Mouse (Mus musculus): Measurements from ENCODE around the gene Insl3.
"Not testable (repeated sequence)": the region's sequence is repeated elsewhere in the genome, so short reads cannot be mapped to it uniquely, and the experiment has no call there.

The Insl3 gene

GRCm38 (mm10) chr8:71709134-71709799 lies 20.3 kb downstream of the Insl3 start:
- DNase-seq (ENCODE audit: low spot score in 2 of 2): no peak

- peak; percentile 79 to 91 for DNase-seq (ENCODE audit: low spot score in 2 of 2)
Measured at GRCm38 (mm10) chr8:71709800-71710446, 20.9 kb downstream of the Insl3 start.

- DNase-seq (ENCODE audit: low spot score in 2 of 2): no peak
Measured at GRCm38 (mm10) chr8:71711574-71711973, 22.6 kb downstream of the Insl3 start.

GRCm38 (mm10) chr8:71715531-71715930 lies 26.5 kb downstream of the Insl3 start:
- DNase-seq (ENCODE audit: low spot score in 2 of 2): no peak

GRCm38 (mm10) chr8:71716561-71717053 lies 27.6 kb downstream of the Insl3 start:
- DNase-seq (ENCODE audit: low spot score in 2 of 2): no peak

DNA sequence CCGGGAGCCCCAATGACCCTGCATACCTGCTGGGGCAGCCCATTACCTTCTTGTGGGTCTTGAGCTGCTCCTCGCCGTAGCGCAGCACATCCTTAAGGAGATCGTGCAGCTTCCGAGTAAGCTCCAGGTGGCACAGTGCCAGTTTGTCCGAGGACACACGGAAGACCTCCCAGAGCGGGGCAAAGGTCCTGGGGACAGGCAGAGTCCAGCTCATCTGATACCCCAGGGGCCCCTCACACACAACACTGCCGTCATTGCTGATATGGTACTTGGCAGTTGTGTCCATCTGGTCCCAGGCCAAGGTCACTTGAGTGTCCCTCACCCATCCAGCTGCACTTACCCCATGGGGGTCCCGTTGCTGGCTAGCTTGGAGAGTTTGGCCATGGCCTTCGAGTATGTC lies 28.1 kb downstream of the Insl3 start:
- DNase-seq (ENCODE audit: low spot score in 2 of 2): no peak

GRCm38 (mm10) chr8:71718252-71718651 lies 29.2 kb downstream of the Insl3 start:
- DNase-seq (ENCODE audit: low spot score in 2 of 2): no peak

- no peak for DNase-seq (ENCODE audit: low spot score in 2 of 2)
Measured at GRCm38 (mm10) chr8:71719218-71719617, 30.2 kb downstream of the Insl3 start.

DNA sequence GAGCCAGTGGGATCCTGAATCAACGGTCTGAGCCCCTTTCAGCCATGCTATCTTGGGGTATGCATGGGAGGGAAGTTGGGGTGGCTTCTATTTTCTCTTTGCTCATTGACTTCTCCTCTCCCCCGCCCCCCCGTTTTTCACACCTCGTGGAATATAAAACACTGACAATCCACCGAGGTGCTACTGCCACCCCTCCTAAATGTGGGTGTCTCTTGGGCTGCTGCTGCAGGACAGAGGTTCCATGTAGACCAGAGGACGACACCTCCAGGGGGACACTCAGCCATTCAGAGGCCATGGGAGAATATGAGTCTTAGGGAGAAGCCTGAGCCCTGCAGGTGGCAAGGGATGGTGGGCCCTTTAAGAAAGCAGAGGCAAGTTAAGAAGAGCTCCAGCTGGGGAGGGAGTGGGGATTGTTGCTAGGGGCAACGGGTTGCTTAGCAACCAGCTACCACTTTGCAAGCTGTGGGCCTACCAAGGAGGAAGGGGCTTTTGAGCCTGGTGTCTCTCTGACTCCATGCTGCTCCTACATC lies 31.0 kb downstream of the Insl3 start:
- DNase-seq (ENCODE audit: low spot score in 2 of 2): peak; percentile 80 to 87

DNA sequence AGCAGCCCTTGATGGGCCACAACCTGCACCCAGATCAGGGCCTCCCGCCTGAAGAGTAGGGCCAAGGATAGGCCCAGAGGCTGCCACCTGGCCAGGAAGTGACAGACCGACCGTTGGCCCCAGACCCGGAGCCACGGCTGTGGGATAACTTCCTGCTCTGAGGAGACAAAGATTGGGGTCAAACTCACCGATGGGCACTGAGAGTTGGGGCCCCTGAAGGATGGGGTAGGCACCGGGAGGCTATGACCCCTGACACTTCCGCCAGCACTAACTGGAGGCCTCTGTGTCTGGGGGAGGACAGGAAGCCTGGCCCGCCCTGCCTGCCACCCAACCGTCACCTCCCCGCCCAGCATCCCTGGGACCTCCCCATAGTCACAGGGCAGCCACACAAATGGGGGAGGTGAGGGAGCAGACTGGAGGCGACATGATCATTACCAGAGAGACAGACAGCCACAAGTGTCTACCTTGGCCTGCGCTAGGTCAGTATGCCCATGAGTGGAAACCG lies 34.1 kb downstream of the Insl3 start:
- DNase-seq (ENCODE audit: low spot score in 2 of 2): no peak

GRCm38 (mm10) chr8:71724389-71724788 lies 35.4 kb downstream of the Insl3 start:
- no peak for DNase-seq (ENCODE audit: low spot score in 2 of 2)

DNA sequence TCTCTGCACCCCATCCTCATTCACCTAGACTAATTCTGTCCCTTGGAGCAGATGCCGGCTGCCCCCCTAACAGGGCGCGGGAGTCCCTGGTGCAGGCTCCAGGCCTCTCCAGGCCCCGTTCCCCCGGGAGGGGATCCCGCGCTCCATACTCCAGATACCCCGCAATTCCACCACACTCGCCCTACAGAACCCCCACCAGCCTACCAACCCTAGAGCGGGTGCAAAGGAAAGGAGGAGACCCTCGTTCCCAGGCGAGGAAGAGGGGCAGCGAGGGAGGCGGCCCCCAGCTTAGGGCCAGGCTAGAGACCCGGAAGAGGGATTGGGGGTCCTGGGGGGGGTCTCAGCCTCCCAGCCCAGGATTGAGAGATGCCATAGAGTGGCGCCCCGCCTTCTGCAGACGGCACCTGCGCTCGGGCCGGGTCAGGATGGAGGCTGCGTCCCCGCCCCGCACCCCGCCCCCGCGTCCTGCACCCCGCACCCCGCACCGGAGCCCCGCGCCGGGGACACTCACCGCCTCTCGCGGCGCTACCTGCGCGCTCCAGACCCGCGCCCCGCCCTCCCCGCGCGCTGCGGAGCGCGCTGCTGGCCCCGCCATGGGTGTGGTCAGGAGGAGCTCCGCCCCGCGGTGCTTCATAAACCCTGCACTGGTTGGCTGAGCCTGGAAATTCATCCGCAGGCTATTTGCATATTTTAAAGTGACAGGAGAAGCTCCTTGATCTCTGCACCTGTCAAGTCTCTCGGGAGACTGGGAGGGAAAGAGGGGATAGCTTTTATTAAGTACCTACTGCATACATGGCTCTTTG lies 36.3 kb downstream of the Insl3 start, which contains the start of gene Fcho1:
Gene Fcho1, minus strand, starts transcription at position 595 of the 803 bp plus-strand sequence.
- peak in 1 of 2 experiments; percentile 89 for DNase-seq (ENCODE audit: low spot score in 2 of 2)

DNA sequence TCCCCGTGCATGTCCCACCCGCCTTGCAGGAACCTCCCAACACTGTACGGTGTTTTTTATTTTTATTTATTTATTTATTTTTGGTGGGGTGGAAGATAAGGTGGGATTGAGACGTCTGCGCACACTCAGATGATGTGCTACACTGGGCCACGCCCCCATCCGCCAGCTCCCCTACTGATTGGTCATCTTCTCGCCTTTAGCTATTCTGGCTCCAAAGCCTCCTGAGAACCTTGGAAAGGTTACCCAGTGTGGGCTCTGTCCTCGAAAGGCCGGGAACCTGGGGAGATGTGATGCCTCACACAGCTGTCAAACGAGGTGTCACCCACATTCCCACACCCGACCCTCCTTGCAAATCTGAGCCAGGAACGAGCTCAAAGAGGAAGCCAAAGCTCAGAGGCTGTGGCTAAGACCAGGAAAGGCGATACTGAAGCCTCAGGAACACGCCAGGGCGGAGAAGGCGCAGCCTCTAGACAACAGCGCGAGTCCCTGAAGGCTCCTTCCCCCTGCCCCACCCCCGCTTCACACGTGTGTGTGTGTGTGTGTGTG lies 39.3 kb downstream of the Insl3 start:
- no peak for DNase-seq (ENCODE audit: low spot score in 2 of 2)

- no peak for DNase-seq (ENCODE audit: low spot score in 2 of 2)
Measured at GRCm38 (mm10) chr8:71728826-71729620, 40.0 kb downstream of the Insl3 start.

GRCm38 (mm10) chr8:71731652-71732230 lies 42.7 kb downstream of the Insl3 start:
- DNase-seq (ENCODE audit: low spot score in 2 of 2): peak in 1 of 2 experiments; percentile 71

- DNase-seq (ENCODE audit: low spot score in 2 of 2): not testable (repeated sequence)
Measured at GRCm38 (mm10) chr8:71738316-71738715, 49.3 kb downstream of the Insl3 start.
